Mouse (Mus musculus) MEL (cell line): Measurements from ENCODE around the gene G6pc. TPM values are rescaled to one million over a fixed set of nuclear protein-coding genes. Genes with fewer than 3 reads are reported as not detected.
"Not testable (repeated sequence)": the region's sequence is repeated elsewhere in the genome, so short reads cannot be mapped to it uniquely, and the experiment has no call there.

ENCODE experiments used
- DNase-seq: peaks from one replicate; pipeline ENCODE4 v3.0.0; 2011; ENCODE audit warnings: low read depth, low spot score
- H3K27ac ChIP-seq: 2 replicates; pipeline ENCODE4 v1.5.1; 2012; ENCODE audit warnings: low read depth, mild to moderate bottlenecking, control low read depth, low read length, moderate library complexity; ENCODE audit not compliant: control insufficient read depth
- H3K27me3 ChIP-seq, 2 experiments: fragments of 150-350 bp in 1 of 2; sonication (generic) in 1 of 2; 2 replicates each; pipeline ENCODE4 v1.6.1; 2012; ENCODE audit warnings: low read length in 2 of 2, mild to moderate bottlenecking in 2 of 2, improper control_type of control experiment in 1 of 2, moderate library complexity in 1 of 2; ENCODE audit not compliant: insufficient read depth in 2 of 2, control insufficient read depth in 1 of 2
- H3K36me3 ChIP-seq, 2 experiments: 2 replicates each; pipeline ENCODE4 v1.6.1; 2012 to 2014; ENCODE audit warnings: low read length in 2 of 2, improper control_type of control experiment in 1 of 2, inconsistent platforms in 1 of 2, mild to moderate bottlenecking in 1 of 2; ENCODE audit not compliant: insufficient read depth in 2 of 2, control insufficient read depth in 1 of 2
- H3K4me1 ChIP-seq, 2 experiments: fragments of 150-350 bp in 1 of 2; sonication (generic) in 1 of 2; 2 replicates each; pipeline ENCODE4 v1.6.1; 2012; ENCODE audit warnings: low read length in 2 of 2, improper control_type of control experiment in 1 of 2, mild to moderate bottlenecking in 1 of 2; ENCODE audit not compliant: insufficient read depth in 2 of 2, control insufficient read depth in 1 of 2
- H3K4me3 ChIP-seq, 2 experiments: fragments of 150-350 bp in 1 of 2; sonication (generic) in 1 of 2; 2 replicates each; pipeline ENCODE4 v1.5.1; 2012; ENCODE audit warnings: low read depth in 2 of 2, low read length in 2 of 2, mild to moderate bottlenecking in 2 of 2, moderate library complexity in 2 of 2, control low read depth in 1 of 2, improper control_type of control experiment in 1 of 2; ENCODE audit not compliant: control insufficient read depth in 1 of 2, insufficient read depth in 1 of 2
- H3K79me2 ChIP-seq: 2 replicates; pipeline ENCODE4 v1.6.1; 2012; ENCODE audit warnings: mild to moderate bottlenecking, low read length, moderate library complexity; ENCODE audit not compliant: control insufficient read depth, poor library complexity, insufficient read depth
- H3K9ac ChIP-seq: 2 replicates; pipeline ENCODE4 v1.6.1; 2012; ENCODE audit warnings: low read depth, mild to moderate bottlenecking, control low read depth, low read length, moderate library complexity; ENCODE audit not compliant: control insufficient read depth, poor library complexity, severe bottlenecking
- H3K9me3 ChIP-seq: fragments of 150-350 bp; sonication (generic); replicated peaks from 2 replicates; pipeline ENCODE4 v1.6.1; 2012; ENCODE audit warnings: mild to moderate bottlenecking, low read length, improper control_type of control experiment, moderate library complexity; ENCODE audit not compliant: insufficient read depth
- CTCF ChIP-seq, 3 experiments: IDR thresholded peaks in 2 of 3; conservative IDR thresholded peaks in 1 of 3; 2 replicates each; pipeline ENCODE4 v1.5.1; 2011 to 2012; ENCODE audit warnings: low read length in 3 of 3, low read depth in 2 of 3, mild to moderate bottlenecking in 2 of 3, improper control_type of control experiment in 1 of 3, inconsistent platforms in 1 of 3, mixed read lengths in 1 of 3, moderate library complexity in 1 of 3; ENCODE audit not compliant: control insufficient read depth in 1 of 3, insufficient read depth in 1 of 3, poor library complexity in 1 of 3, severe bottlenecking in 1 of 3
- KAT2A ChIP-seq: conservative IDR thresholded peaks from 2 replicates; pipeline ENCODE4 v1.6.1; 2012; ENCODE audit warnings: low read depth, low read length, improper control_type of control experiment, inconsistent platforms
- MAFK ChIP-seq: IDR thresholded peaks from 2 replicates; pipeline ENCODE4 v1.6.1; 2011; ENCODE audit warnings: low read depth, mild to moderate bottlenecking, low read length, improper control_type of control experiment, borderline replicate concordance
- MAX ChIP-seq: IDR thresholded peaks from 2 replicates; pipeline ENCODE4 v1.6.1; 2011; ENCODE audit warnings: low read length, improper control_type of control experiment
- POLR2A ChIP-seq, 2 experiments: IDR thresholded peaks; 2 replicates each; pipeline ENCODE4 v1.6.1; 2011 to 2012; ENCODE audit warnings: low read length in 2 of 2, mild to moderate bottlenecking in 2 of 2, control low read depth in 1 of 2, improper control_type of control experiment in 1 of 2, low read depth in 1 of 2, moderate library complexity in 1 of 2; ENCODE audit not compliant: control insufficient read depth in 1 of 2, insufficient read depth in 1 of 2, poor library complexity in 1 of 2
- POLR2AphosphoS2 ChIP-seq: IDR thresholded peaks from 2 replicates; pipeline ENCODE4 v1.6.1; 2011; ENCODE audit warnings: low read length, improper control_type of control experiment
- RCOR1 ChIP-seq: IDR thresholded peaks from 2 replicates; pipeline ENCODE4 v1.6.1; 2012; ENCODE audit warnings: low read depth, mild to moderate bottlenecking, inconsistent platforms, low read length, improper control_type of control experiment
- ZMIZ1 ChIP-seq: IDR thresholded peaks from 2 replicates; pipeline ENCODE4 v1.6.1; 2012; ENCODE audit warnings: low read depth, mild to moderate bottlenecking, inconsistent platforms, low read length, improper control_type of control experiment, moderate library complexity
- polyA plus RNA-seq, 2 experiments: library from polyadenylated mRNA; stranded (reverse) in 1 of 2; unstranded in 1 of 2; fragments of >175 nt in 1 of 2; fragments of >200 nt in 1 of 2; gene quantifications; 2 replicates each; pipeline versions ENCODE4 v1.2.1 to v1.2.4; 2012; ENCODE audit warnings: low replicate concordance in 2 of 2, low read depth in 1 of 2; ENCODE audit not compliant: insufficient read length in 2 of 2, insufficient read depth in 1 of 2, missing spikeins in 1 of 2
- total RNA-seq: library from RNA; depleted of rRNA; stranded (reverse); fragments of 300-350 nt; gene quantifications from 2 replicates; pipeline ENCODE4 v1.2.3, GENCODE M21; 2012

Gene G6pc
- total and polyA plus RNA-seq, 3 experiments = not detected

GRCm38 (mm10) chr11:101327311-101327710 lies 40.0 kb upstream of the G6pc start:
- H3K79me2 ChIP-seq = no peaks in the 10 kb centered on the region
- no peaks in the 10 kb centered on the region for H3K27me3 ChIP-seq
- no peaks in the 10 kb centered on the region for H3K9me3 ChIP-seq
- no peaks in the 10 kb centered on the region for H3K4me1 ChIP-seq
- no peak overlapping the region for H3K4me3 ChIP-seq
- TF ChIP-seq POLR2AphosphoS2 = peak; percentile 72; the same call in 1 of the 2 replicates
- TF ChIP-seq ZMIZ1 = no peak
- H3K27ac ChIP-seq = no peak overlapping the region
- no peak for DNase-seq
- peaks cover 0 to 10% of the 10 kb centered on the region in 2 experiments; a peak in 2 of 4 replicates for H3K36me3 ChIP-seq
- H3K9ac ChIP-seq = no peak overlapping the region

GRCm38 (mm10) chr11:101328941-101329635 lies 38.3 kb upstream of the G6pc start:
- peaks cover 0 to 5% of the 10 kb centered on the region in 2 experiments; a peak in 2 of 4 replicates for H3K36me3 ChIP-seq
- H3K9me3 ChIP-seq = no peaks in the 10 kb centered on the region
- TF ChIP-seq MAFK (peak; percentile 18; the same call in 1 of the 2 replicates), CTCF (IDR thresholded peaks at IDR 0.05 in 2 of 3, conservative IDR thresholded peaks at IDR 0.05 in 1 of 3; ENCODE audit: control insufficient read depth in 1 of 3, insufficient read depth in 1 of 3, low read depth in 2 of 3, low read length in 3 of 3, poor library complexity in 1 of 3, severe bottlenecking in 1 of 3) (no peak), RCOR1 (no peak), POLR2A (IDR thresholded peaks at IDR 0.05; ENCODE audit: control insufficient read depth in 1 of 2, insufficient read depth in 1 of 2, low read depth in 1 of 2, low read length in 2 of 2, poor library complexity in 1 of 2) (peak in 1 of 2 experiments; percentile 33; a peak in 2 of 4 replicates), MAX (no peak), KAT2A (no peak)

GRCm38 (mm10) chr11:101330371-101330924 lies 36.9 kb upstream of the G6pc start, which contains the start of gene Aoc3:
Gene Aoc3 (plus strand): TSS chr11:101330605.
- no peak within 1 kb of the TSS for H3K4me3 ChIP-seq
- TF ChIP-seq POLR2A (IDR thresholded peaks at IDR 0.05; ENCODE audit: control insufficient read depth in 1 of 2, insufficient read depth in 1 of 2, low read depth in 1 of 2, low read length in 2 of 2, poor library complexity in 1 of 2) (0 out of 4 replicates have a peak, but pooled peaks of 1 of the 2 experiments have one; percentile 24), MAFK (no peak), POLR2AphosphoS2 (0 out of 2 replicates have a peak, but pooled peaks have one; percentile 53)
- TF ChIP-seq, all 39 proteins: peak for 2
- no peak for DNase-seq

More at GRCm38 (mm10) chr11:101328941-101329635, 38.3 kb upstream of the G6pc start:
- Histone ChIP-seq H3K27ac (no peak overlapping the region), H3K4me1 (no peaks in the 10 kb centered on the region), H3K79me2 (no peaks in the 10 kb centered on the region), H3K27me3 (no peaks in the 10 kb centered on the region), H3K9ac (no peak overlapping the region), H3K4me3 (no peak overlapping the region)
- no peak for DNase-seq

GRCm38 (mm10) chr11:101330961-101331360 lies 36.4 kb upstream of the G6pc start:
- H3K36me3 ChIP-seq, H3K9me3 ChIP-seq, H3K4me3 ChIP-seq, H3K9ac ChIP-seq, H3K79me2 ChIP-seq, DNase-seq, H3K27ac ChIP-seq, H3K27me3 ChIP-seq, H3K4me1 ChIP-seq: not testable (repeated sequence)

More at GRCm38 (mm10) chr11:101330371-101330924, 36.9 kb upstream of the G6pc start, which contains the start of gene Aoc3:
- Histone ChIP-seq H3K4me1 (no peaks in the 10 kb centered on the region), H3K36me3 (no peaks in the 10 kb centered on the region; a peak in 1 of 4 replicates), H3K9ac (no peak within 1 kb of the TSS), H3K79me2 (no peaks in the 10 kb centered on the region), H3K9me3 (no peaks in the 10 kb centered on the region), H3K27ac (no peak within 1 kb of the TSS), H3K27me3 (no peaks in the 10 kb centered on the region)
